Mouse (Mus musculus) neural tube, postnatal 0 days (tissue): Measurements from ENCODE around the gene Amfr. TPM values are rescaled to one million over a fixed set of nuclear protein-coding genes. Genes with fewer than 3 reads are reported as not detected.

Source experiments
- microRNA-seq: library from miRNA; unstranded; fragments of <30 nt; microRNA quantifications from one replicate; pipeline ENCODE4, GENCODE M21; 2016
- polyA plus RNA-seq: library from polyadenylated mRNA; unstranded; fragments of >200 nt; fragmentation: Nextera tagmentation; extraction: Ambion mirVana; gene quantifications from 2 replicates; pipeline ENCODE4 v1.2.1, GENCODE M21; 2015

The Amfr gene
- polyA plus RNA-seq = 91.0 and 94.7 TPM in 2 replicates

DNA sequence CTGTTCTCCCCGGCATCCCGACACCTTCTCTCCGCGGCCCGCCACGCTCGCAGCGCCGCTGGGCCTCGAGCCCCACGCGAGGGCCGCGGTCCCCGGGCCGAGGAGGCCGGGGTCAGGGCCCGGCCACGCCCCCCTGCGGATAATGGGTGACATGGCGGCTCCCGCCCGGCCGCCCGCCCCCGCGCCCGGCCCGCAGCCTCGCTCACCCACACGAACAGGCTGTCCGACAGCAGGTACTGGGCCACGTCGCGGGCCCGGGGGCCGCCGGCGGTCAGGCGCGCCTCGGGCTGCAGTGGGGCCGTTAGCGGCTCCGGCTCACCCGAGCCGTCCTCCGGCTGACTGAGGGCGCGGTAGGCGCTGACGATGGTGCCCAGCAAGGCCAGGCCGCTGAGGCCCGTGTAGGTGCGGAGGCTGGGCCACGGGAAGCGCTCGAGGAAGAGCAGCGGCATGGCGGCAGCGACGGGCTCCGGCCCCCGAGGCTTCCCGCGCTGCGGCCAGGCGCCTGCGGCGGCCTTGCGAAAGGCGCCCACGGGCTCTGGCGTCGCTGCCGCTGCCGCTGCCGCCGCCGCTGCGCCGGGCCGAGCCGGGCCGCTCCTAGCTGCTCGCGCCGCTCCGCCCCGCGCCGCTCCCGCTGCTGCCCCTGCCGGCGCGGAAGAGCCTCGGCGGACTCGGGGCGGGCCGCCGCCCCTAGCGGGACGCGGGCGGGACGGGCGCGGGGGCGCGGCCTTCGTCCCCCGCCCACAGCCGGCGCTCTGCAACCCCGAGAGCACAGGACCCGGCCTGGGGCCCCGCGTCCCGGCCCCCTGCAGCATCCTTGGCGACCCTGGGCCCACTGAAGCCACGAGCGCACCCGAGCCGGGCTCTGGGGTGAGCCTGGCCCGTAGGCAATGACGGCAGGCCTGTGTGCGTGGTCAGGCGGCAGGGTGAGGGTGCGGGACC lies at the start of gene Amfr:
Gene Amfr, minus strand, starts transcription at position 830 of the 939 bp plus-strand sequence.

GRCm38 (mm10) chr8:94036944-94037524 lies 24.4 kb upstream of the Amfr start, which contains the start of the genes Nudt21 and Ogfod1:
Nudt21 (minus strand) TSS chr8:94037031.
Ogfod1 (plus strand) TSS chr8:94037198.

Small RNAs within 50 kb of the gene (microRNA-seq; reads per million reads assigned to microRNA genes)
- not detected for gene Gm24159

Other genes with a start within 250 kb of the Amfr start
- gene Gnao1, start 202.9 kb downstream of the Amfr start, polyA plus RNA-seq = 248 and 266 TPM in 2 replicates
- gene Nudt21, start 24.2 kb upstream of the Amfr start, polyA plus RNA-seq = 73.3 and 85.1 TPM in 2 replicates
- 10.9 and 11.9 TPM in 2 replicates for gene Ogfod1, start 24.4 kb upstream of the Amfr start, polyA plus RNA-seq
- gene Bbs2, start 86.1 kb upstream of the Amfr start, polyA plus RNA-seq = 13.0 and 16.5 TPM in 2 replicates
- gene Mt4, start 124.4 kb upstream of the Amfr start, polyA plus RNA-seq = not detected in 2 replicates
- 623 and 627 TPM in 2 replicates for gene Mt3, start 139.8 kb upstream of the Amfr start, polyA plus RNA-seq
- 227 and 238 TPM in 2 replicates for gene Mt2, start 159.8 kb upstream of the Amfr start, polyA plus RNA-seq
- 869 and 1,015 TPM in 2 replicates for gene Mt1, start 166.2 kb upstream of the Amfr start, polyA plus RNA-seq
- 34.2 and 36.5 TPM in 2 replicates for gene Nup93, start 201.7 kb upstream of the Amfr start, polyA plus RNA-seq